Mouse (Mus musculus): Measurements from ENCODE around the gene Raph1. TPM values are rescaled to one million over a fixed set of nuclear protein-coding genes. Genes with fewer than 3 reads are reported as not detected.
"Not testable (repeated sequence)": the region's sequence is repeated elsewhere in the genome, so short reads cannot be mapped to it uniquely, and the experiment has no call there.

The Raph1 gene
- polyA plus RNA-seq, 1 experiment from 2014 or later, result 20.8 TPM

- 89% methylated on average over 7 of the region's 7 CpGs for WGBS
- Histone ChIP-seq H3K27me3 (replicated peaks; ENCODE audit: low read depth, poor library complexity, severe bottlenecking) (no peaks in the 10 kb centered on the region), H3K27ac (replicated peaks) (no peak overlapping the region), H3K4me1 (no peaks in the 10 kb centered on the region), H3K9me3 (no peaks in the 10 kb centered on the region), H3K4me3 (no peak overlapping the region), H3K36me3 (replicated peaks) (peaks cover 44% of the 10 kb centered on the region)
- no peak for DNase-seq (ENCODE audit: low spot score)
Measured at GRCm38 (mm10) chr1:60470541-60470940, 96.4 kb downstream of the Raph1 start.

GRCm38 (mm10) chr1:60469491-60469890 lies 97.4 kb downstream of the Raph1 start:
- Histone ChIP-seq H3K9me3 (no peaks in the 10 kb centered on the region), H3K36me3 (replicated peaks) (peaks cover 51% of the 10 kb centered on the region), H3K27ac (replicated peaks) (no peak overlapping the region), H3K4me3 (no peak overlapping the region), H3K4me1 (no peaks in the 10 kb centered on the region), H3K27me3 (replicated peaks; ENCODE audit: low read depth, poor library complexity, severe bottlenecking) (no peaks in the 10 kb centered on the region)
- WGBS, result 96% methylated on average over 2 of the region's 2 CpGs
- no peak for DNase-seq (ENCODE audit: low spot score)

GRCm38 (mm10) chr1:60460623-60461022 lies 106.3 kb downstream of the Raph1 start:
- Histone ChIP-seq H3K27ac (replicated peaks) (no peak overlapping the region), H3K4me3 (no peak overlapping the region), H3K4me1 (no peaks in the 10 kb centered on the region), H3K27me3 (replicated peaks; ENCODE audit: low read depth, poor library complexity, severe bottlenecking) (no peaks in the 10 kb centered on the region), H3K9me3 (no peaks in the 10 kb centered on the region), H3K36me3 (replicated peaks) (peaks cover 69% of the 10 kb centered on the region)
- 86% methylated on average over 1 of the region's 1 CpGs for WGBS
- DNase-seq (ENCODE audit: low spot score), result no peak

- H3K36me3 ChIP-seq (replicated peaks), result peaks cover 66% of the 10 kb centered on the region
- WGBS, result 39% methylated on average over 1 of the region's 1 CpGs
- no peaks in the 10 kb centered on the region for H3K4me1 ChIP-seq
- no peak overlapping the region for H3K27ac ChIP-seq (replicated peaks)
- no peak overlapping the region for H3K4me3 ChIP-seq
- H3K9me3 ChIP-seq, result no peaks in the 10 kb centered on the region
- H3K27me3 ChIP-seq (replicated peaks; ENCODE audit: low read depth, poor library complexity, severe bottlenecking), result no peaks in the 10 kb centered on the region
- DNase-seq (ENCODE audit: low spot score), result no peak
Measured at GRCm38 (mm10) chr1:60449896-60450295, 117.0 kb downstream of the Raph1 start.

GRCm38 (mm10) chr1:60447067-60447466 lies 119.8 kb downstream of the Raph1 start:
- no peaks in the 10 kb centered on the region for H3K9me3 ChIP-seq
- no peak overlapping the region for H3K4me3 ChIP-seq
- 89% methylated on average over 12 of the region's 12 CpGs for WGBS
- H3K36me3 ChIP-seq (replicated peaks), result peaks cover 55% of the 10 kb centered on the region
- DNase-seq (ENCODE audit: low spot score), result no peak
- H3K27ac ChIP-seq (replicated peaks), result no peak overlapping the region
- no peaks in the 10 kb centered on the region for H3K4me1 ChIP-seq
- no peaks in the 10 kb centered on the region for H3K27me3 ChIP-seq (replicated peaks; ENCODE audit: low read depth, poor library complexity, severe bottlenecking)

- H3K36me3 ChIP-seq (replicated peaks), result peaks cover 53% of the 10 kb centered on the region
- H3K9me3 ChIP-seq; H3K27ac ChIP-seq (replicated peaks); H3K27me3 ChIP-seq (replicated peaks; ENCODE audit: low read depth, poor library complexity, severe bottlenecking); H3K4me1 ChIP-seq; DNase-seq (ENCODE audit: low spot score); H3K4me3 ChIP-seq: not testable (repeated sequence)
- WGBS, result 79% methylated on average over 5 of the region's 5 CpGs
Measured at GRCm38 (mm10) chr1:60441438-60441837, 125.5 kb downstream of the Raph1 start.

- no peaks in the 10 kb centered on the region for H3K27me3 ChIP-seq (replicated peaks; ENCODE audit: low read depth, poor library complexity, severe bottlenecking)
- H3K4me3 ChIP-seq, result no peak overlapping the region
- H3K36me3 ChIP-seq (replicated peaks), result peaks cover 20% of the 10 kb centered on the region
- no peaks in the 10 kb centered on the region for H3K4me1 ChIP-seq
- 15% methylated on average over 1 of the region's 1 CpGs for WGBS
- DNase-seq (ENCODE audit: low spot score), result no peak
- no peaks in the 10 kb centered on the region for H3K9me3 ChIP-seq
- H3K27ac ChIP-seq (replicated peaks), result no peak overlapping the region
Measured at GRCm38 (mm10) chr1:60432497-60432896, 134.4 kb downstream of the Raph1 start.

Small RNA genes lying within 50 kb of the gene (microRNA-seq; reads per million reads assigned to microRNA genes)
- not detected for gene Gm23762

Other genes with a start within 250 kb of the Raph1 start
- 23.0 and 25.8 TPM in 2 replicates for gene Cyp20a1, start 223.8 kb downstream of the Raph1 start, polyA plus RNA-seq (2016; fragmentation: Nextera tagmentation; extraction: Ambion mirVana)
- gene Abi2, start 157.5 kb downstream of the Raph1 start, polyA plus RNA-seq (2016; fragmentation: Nextera tagmentation; extraction: Ambion mirVana), result 48.6 and 53.6 TPM in 2 replicates
- 0.09 and 0.11 TPM in 2 replicates for gene Cd28, start 149.7 kb upstream of the Raph1 start, polyA plus RNA-seq (2016; fragmentation: Nextera tagmentation; extraction: Ambion mirVana)

All from embryonic facial prominence, embryonic 10.5 days (tissue).